Mouse (Mus musculus): ENCODE results near the gene Tcp11. TPM values are rescaled to one million over a fixed set of nuclear protein-coding genes. Genes with fewer than 3 reads are reported as not detected.

Tcp11 gene
- polyA plus RNA-seq (2016; fragmentation: Nextera tagmentation; extraction: Ambion mirVana): 1.1 and 1.6 TPM in 2 replicates

GRCm38 (mm10) chr17:28080045-28080816 is at the start of gene Tcp11:
TSS of gene Tcp11 (minus strand) at chr17:28080639.
- WGBS: 1% methylated on average over 53 of the region's 57 CpGs
- Histone ChIP-seq H3K9ac (peak within 1 kb of the TSS; percentile 68), H3K4me3 (replicated peaks) (peak within 1 kb of the TSS; percentile 64), H3K36me3 (replicated peaks) (no peaks in the 10 kb centered on the region), H3K4me2 (peak within 1 kb of the TSS; percentile 99), H3K4me1 (peaks cover 24% of the 10 kb centered on the region), H3K27me3 (peaks cover 38% of the 10 kb centered on the region), H3K9me3 (no peaks in the 10 kb centered on the region), H3K27ac (no peak within 1 kb of the TSS)
- ATAC-seq (ENCODE audit: low FRiP score): peak; percentile 90

DNA sequence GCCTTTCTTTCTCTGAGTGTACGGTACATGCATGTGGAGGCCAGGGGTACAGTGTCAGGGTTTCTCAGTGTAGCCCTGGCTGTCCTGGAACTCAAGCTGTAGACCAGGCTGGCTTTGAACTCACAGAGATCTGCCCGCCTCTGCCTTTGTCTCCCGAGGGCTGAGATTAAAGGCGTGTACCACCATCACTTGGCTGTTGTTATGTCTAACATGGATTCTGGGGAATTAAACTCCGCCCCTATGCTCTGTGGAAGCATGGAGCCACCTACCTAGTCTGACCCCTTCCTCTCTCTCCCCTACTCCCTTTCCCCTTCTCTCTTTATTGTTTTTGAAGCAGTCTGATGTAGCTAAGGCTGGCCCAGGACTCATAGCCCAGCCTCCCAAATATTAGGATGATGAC is 49.4 kb upstream of the Tcp11 start:
- no peak overlapping the region for H3K9ac ChIP-seq
- H3K36me3 ChIP-seq (replicated peaks): no peaks in the 10 kb centered on the region
- WGBS: 86% methylated on average over 5 of the region's 5 CpGs

GRCm38 (mm10) chr17:28124368-28124767 is 43.9 kb upstream of the Tcp11 start:
- no peaks in the 10 kb centered on the region for H3K27me3 ChIP-seq
- no peak overlapping the region for H3K27ac ChIP-seq
- no peak overlapping the region for H3K4me3 ChIP-seq (replicated peaks)
- WGBS: 78% methylated on average over 8 of the region's 8 CpGs
- H3K4me2 ChIP-seq: no peak overlapping the region
- H3K4me1 ChIP-seq: peaks cover 14% of the 10 kb centered on the region
- H3K9me3 ChIP-seq: no peaks in the 10 kb centered on the region
- H3K36me3 ChIP-seq (replicated peaks): no peaks in the 10 kb centered on the region
- H3K9ac ChIP-seq: no peak overlapping the region
- ATAC-seq (ENCODE audit: low FRiP score): no peak

More for the DNA sequence above, 49.4 kb upstream of the Tcp11 start:
- Histone ChIP-seq H3K4me3 (replicated peaks) (no peak overlapping the region), H3K27ac (no peak overlapping the region), H3K27me3 (0 out of 2 replicates have a peak, but pooled peaks cover 10% of the 10 kb centered on the region), H3K9me3 (no peaks in the 10 kb centered on the region), H3K4me2 (no peak overlapping the region), H3K4me1 (peaks cover 16% of the 10 kb centered on the region; the same call in 1 of the 2 replicates)
- ATAC-seq (ENCODE audit: low FRiP score): no peak

GRCm38 (mm10) chr17:28123627-28124026 is 43.2 kb upstream of the Tcp11 start:
- WGBS: 14% methylated on average over 7 of the region's 7 CpGs
- no peak for ATAC-seq (ENCODE audit: low FRiP score)
- peaks cover 14% of the 10 kb centered on the region for H3K4me1 ChIP-seq
- no peak overlapping the region for H3K4me2 ChIP-seq
- H3K9ac ChIP-seq: no peak overlapping the region
- no peak overlapping the region for H3K27ac ChIP-seq
- no peak overlapping the region for H3K4me3 ChIP-seq (replicated peaks)
- H3K36me3 ChIP-seq (replicated peaks): no peaks in the 10 kb centered on the region
- no peaks in the 10 kb centered on the region for H3K27me3 ChIP-seq
- no peaks in the 10 kb centered on the region for H3K9me3 ChIP-seq

GRCm38 (mm10) chr17:28122949-28123348 is 42.5 kb upstream of the Tcp11 start:
- H3K4me1 ChIP-seq: peaks cover 14% of the 10 kb centered on the region
- ATAC-seq (ENCODE audit: low FRiP score): no peak
- no peak overlapping the region for H3K4me2 ChIP-seq
- H3K4me3 ChIP-seq (replicated peaks): no peak overlapping the region
- H3K27me3 ChIP-seq: no peaks in the 10 kb centered on the region
- H3K36me3 ChIP-seq (replicated peaks): no peaks in the 10 kb centered on the region
- H3K9ac ChIP-seq: no peak overlapping the region
- H3K9me3 ChIP-seq: no peaks in the 10 kb centered on the region
- 62% methylated on average over 13 of the region's 13 CpGs for WGBS
- H3K27ac ChIP-seq: no peak overlapping the region

DNA sequence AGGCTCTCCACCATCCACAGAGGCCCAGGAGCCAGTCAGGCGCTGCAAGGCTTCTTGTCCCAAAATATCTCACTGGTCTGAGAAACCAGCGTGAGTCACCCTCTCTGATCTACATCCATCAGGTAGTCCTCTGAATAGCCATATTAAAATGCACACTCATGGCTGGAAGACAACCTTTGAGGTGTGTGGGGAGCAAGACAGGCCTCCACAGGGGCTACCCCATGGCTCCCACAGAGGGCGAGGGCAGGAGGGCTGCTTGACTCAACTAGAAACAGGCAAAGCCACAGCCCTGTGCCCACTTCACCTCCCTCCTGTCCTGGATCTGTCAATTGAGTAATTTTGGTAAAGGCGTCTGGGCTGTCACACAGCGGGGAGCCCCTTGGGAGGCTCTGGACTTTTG is 40.0 kb upstream of the Tcp11 start:
- Histone ChIP-seq H3K27me3 (no peaks in the 10 kb centered on the region), H3K27ac (no peak overlapping the region), H3K4me1 (peaks cover 21% of the 10 kb centered on the region), H3K4me2 (no peak overlapping the region), H3K9me3 (no peaks in the 10 kb centered on the region), H3K9ac (no peak overlapping the region), H3K4me3 (replicated peaks) (no peak overlapping the region), H3K36me3 (replicated peaks) (no peaks in the 10 kb centered on the region)
- ATAC-seq (ENCODE audit: low FRiP score): no peak
- 85% methylated on average over 5 of the region's 5 CpGs for WGBS

DNA sequence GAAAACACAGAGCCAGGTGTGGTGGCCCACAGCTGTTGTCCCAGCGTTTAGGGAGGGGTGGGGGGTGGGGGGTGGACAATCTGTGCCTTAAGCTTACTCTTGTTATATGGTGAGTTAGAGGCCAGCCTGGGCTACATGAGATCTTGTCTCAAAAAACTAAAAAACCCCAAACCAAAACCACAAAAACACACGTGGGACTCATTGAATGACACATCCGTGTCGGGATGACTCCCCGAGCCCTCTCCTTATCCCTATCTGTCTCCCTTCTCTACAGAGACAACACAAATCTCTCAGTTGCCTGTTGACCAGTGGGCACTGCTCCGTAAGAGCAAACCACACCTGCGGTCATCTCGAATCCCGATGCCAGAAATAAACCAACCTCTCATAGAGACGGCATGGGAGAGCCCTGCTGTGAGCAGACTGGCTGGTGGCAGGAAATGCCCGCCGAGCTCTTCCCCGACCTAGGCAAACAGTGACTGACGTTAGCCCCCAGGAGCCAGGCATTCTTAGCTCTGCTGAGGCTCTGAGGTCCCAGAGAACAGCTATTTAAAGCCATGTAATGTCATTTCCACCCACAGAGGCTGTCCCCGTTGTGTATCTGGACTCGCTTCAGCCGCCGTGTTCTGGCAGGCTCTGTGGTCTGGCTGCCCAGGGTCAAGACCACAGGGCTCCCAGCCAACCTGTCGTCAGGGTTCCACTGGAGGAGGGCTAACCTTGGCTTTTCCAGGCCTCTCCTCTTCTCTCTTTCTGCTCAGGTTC is 37.2 kb upstream of the Tcp11 start:
- no peak overlapping the region; the same call in 1 of the 2 replicates for H3K27ac ChIP-seq
- H3K9me3 ChIP-seq: no peaks in the 10 kb centered on the region
- no peak overlapping the region for H3K4me2 ChIP-seq
- ATAC-seq (ENCODE audit: low FRiP score): no peak
- no peaks in the 10 kb centered on the region for H3K36me3 ChIP-seq (replicated peaks)
- peaks cover 14% of the 10 kb centered on the region for H3K4me1 ChIP-seq
- no peak overlapping the region for H3K4me3 ChIP-seq (replicated peaks)
- no peak overlapping the region for H3K9ac ChIP-seq
- WGBS: 73% methylated on average over 19 of the region's 19 CpGs
- H3K27me3 ChIP-seq: no peaks in the 10 kb centered on the region

GRCm38 (mm10) chr17:28116335-28116734 is 35.9 kb upstream of the Tcp11 start:
- ATAC-seq (ENCODE audit: low FRiP score): 0 out of 2 replicates have a peak, but pooled peaks have one; percentile 27
- 34% methylated on average over 9 of the region's 9 CpGs for WGBS
- Histone ChIP-seq H3K27me3 (no peaks in the 10 kb centered on the region), H3K4me3 (replicated peaks) (no peak overlapping the region), H3K9me3 (no peaks in the 10 kb centered on the region), H3K4me1 (peaks cover 14% of the 10 kb centered on the region), H3K27ac (peak overlapping the region; percentile 71), H3K36me3 (replicated peaks) (no peaks in the 10 kb centered on the region), H3K4me2 (no peak overlapping the region), H3K9ac (no peak overlapping the region)

DNA sequence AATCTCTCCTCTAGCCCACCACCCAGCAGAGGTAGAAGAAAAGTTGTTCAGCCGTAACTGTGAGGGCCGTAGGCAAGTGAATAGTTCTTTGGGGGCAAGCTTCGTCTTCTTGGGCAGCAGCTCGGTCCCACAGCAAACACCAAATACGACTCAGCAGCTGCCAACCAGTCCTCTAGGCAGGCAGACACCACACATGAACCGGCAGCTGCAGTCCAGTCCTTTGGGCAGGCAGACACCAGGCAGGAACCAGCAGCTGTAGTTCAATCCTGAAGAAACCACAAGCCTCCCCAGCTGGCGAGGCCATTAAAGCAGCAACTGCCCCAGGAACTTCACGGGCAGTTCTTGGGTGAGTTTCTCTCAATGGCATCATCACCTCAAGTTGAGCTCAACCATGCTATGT is 31.8 kb upstream of the Tcp11 start:
- H3K27ac ChIP-seq: no peak overlapping the region
- H3K27me3 ChIP-seq: no peaks in the 10 kb centered on the region
- H3K4me3 ChIP-seq (replicated peaks): no peak overlapping the region
- H3K9ac ChIP-seq: no peak overlapping the region
- H3K9me3 ChIP-seq: no peaks in the 10 kb centered on the region
- WGBS: 89% methylated on average over 8 of the region's 8 CpGs
- no peak overlapping the region for H3K4me2 ChIP-seq
- peaks cover 23% of the 10 kb centered on the region for H3K4me1 ChIP-seq
- no peaks in the 10 kb centered on the region for H3K36me3 ChIP-seq (replicated peaks)
- no peak for ATAC-seq (ENCODE audit: low FRiP score)

DNA sequence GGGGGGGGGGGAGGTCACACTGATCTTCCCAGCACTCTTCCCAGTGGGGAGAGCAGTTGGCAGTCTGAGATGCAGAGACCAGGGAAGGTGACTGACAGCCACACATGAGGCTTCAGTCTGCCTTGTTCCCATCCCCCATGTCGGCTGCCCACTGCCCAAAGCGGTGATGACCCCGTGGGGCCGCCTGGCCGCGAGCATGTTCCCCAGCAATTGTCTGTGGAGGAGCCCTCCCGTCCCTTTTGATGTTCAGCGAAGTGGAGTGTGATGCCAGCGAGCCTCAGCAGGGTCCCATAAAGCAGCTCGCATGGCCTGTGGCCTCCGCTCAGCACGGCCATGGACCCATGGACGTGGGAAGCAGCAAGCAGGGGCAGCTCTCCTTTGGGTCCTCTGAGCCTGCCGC is 26.8 kb upstream of the Tcp11 start:
- peak overlapping the region; percentile 43; the same call in 1 of the 2 replicates for H3K27ac ChIP-seq
- no peaks in the 10 kb centered on the region for H3K9me3 ChIP-seq
- no peaks in the 10 kb centered on the region for H3K36me3 ChIP-seq (replicated peaks)
- peaks cover 4% of the 10 kb centered on the region; the same call in 1 of the 2 replicates for H3K27me3 ChIP-seq
- H3K4me1 ChIP-seq: peaks cover 18% of the 10 kb centered on the region
- H3K4me2 ChIP-seq: 0 out of 2 replicates have a peak overlapping the region, but pooled peaks have one; percentile 6
- no peak overlapping the region for H3K4me3 ChIP-seq (replicated peaks)
- 10% methylated on average over 14 of the region's 14 CpGs for WGBS
- no peak overlapping the region; the same call in 1 of the 2 replicates for H3K9ac ChIP-seq
- ATAC-seq (ENCODE audit: low FRiP score): peak; percentile 67; the same call in 1 of the 2 replicates

GRCm38 (mm10) chr17:28106352-28106751 is 25.9 kb upstream of the Tcp11 start:
- Histone ChIP-seq H3K4me1 (peaks cover 27% of the 10 kb centered on the region), H3K27me3 (peaks cover 4% of the 10 kb centered on the region; the same call in 1 of the 2 replicates), H3K9me3 (no peaks in the 10 kb centered on the region), H3K9ac (no peak overlapping the region), H3K27ac (no peak overlapping the region), H3K4me3 (replicated peaks) (no peak overlapping the region), H3K4me2 (no peak overlapping the region), H3K36me3 (replicated peaks) (no peaks in the 10 kb centered on the region)
- ATAC-seq (ENCODE audit: low FRiP score): no peak
- WGBS: 76% methylated on average over 6 of the region's 6 CpGs

DNA sequence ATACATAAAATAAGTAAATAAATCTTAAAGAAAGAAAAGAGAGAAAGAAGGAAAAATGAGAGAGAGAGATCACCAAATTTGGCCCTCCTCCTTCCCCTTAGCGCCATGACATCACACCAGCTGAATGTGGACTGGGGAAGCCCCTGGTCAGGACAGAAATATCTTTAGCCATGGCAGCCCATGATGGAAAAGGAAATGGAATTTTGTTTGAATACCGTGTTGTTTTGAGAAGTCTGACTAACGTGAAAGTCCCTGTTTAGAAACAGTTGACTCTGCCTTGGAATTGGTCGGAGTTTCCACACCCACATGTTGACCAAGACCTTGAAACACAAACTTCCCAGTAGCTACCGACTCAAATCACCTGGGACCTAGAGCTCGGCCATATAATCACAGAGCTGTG is 24.0 kb upstream of the Tcp11 start:
- WGBS: 88% methylated on average over 6 of the region's 6 CpGs

More for the DNA sequence above, 24.0 kb upstream of the Tcp11 start:
- peaks cover 4% of the 10 kb centered on the region; the same call in 1 of the 2 replicates for H3K27me3 ChIP-seq
- H3K27ac ChIP-seq: no peak overlapping the region
- H3K36me3 ChIP-seq (replicated peaks): no peaks in the 10 kb centered on the region
- peaks cover 28% of the 10 kb centered on the region for H3K4me1 ChIP-seq
- no peak overlapping the region for H3K4me3 ChIP-seq (replicated peaks)
- no peak overlapping the region for H3K4me2 ChIP-seq
- no peak overlapping the region for H3K9ac ChIP-seq
- ATAC-seq (ENCODE audit: low FRiP score): no peak
- peaks cover 4% of the 10 kb centered on the region; the same call in 1 of the 2 replicates for H3K9me3 ChIP-seq

All from forebrain, embryonic 12.5 days (tissue).